Mouse (Mus musculus): ENCODE measurements around the gene Vmn1r17. TPM values are rescaled to one million over a fixed set of nuclear protein-coding genes. Genes with fewer than 3 reads are reported as not detected.

Gene Vmn1r17
- not detected for polyA plus RNA-seq (2014; fragmentation: Illumina TruSeq; extraction: RNeasy Lipid Tissue Mini Kit (QIAGEN cat#74804); ENCODE audit: low replicate concordance)

GRCm38 (mm10) chr6:57363627-57364026 is at the start of gene Vmn1r17:
Vmn1r17 (minus strand) TSS chr6:57363727.

GRCm38 (mm10) chr6:57403480-57403879 is 40.0 kb upstream of the Vmn1r17 start, which contains the start of gene Vmn1r19:
Vmn1r19 (plus strand) TSS chr6:57403780.

DNA sequence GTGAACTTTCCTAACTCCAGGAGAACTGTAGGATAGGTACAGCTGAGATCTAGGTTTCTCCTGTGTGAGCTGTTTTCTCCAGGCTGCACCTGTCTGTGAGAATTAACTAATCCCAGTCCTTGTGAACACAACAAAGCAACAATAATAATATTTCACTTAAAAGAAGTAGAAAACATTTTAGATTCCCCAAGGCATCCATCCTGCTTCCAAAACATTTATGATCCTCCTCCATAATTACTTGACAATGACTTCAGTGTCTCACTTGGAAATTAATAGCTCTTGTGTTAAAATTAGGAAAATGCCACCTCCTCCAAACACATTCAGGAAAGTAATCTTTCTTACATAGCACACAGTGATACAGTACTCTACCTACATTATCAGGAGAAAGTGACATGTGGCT is 32.2 kb upstream of the Vmn1r17 start, which contains the start of gene Vmn1r18:
Gene Vmn1r18, minus strand, starts transcription at position 101 of the 400 bp plus-strand sequence.

DNA sequence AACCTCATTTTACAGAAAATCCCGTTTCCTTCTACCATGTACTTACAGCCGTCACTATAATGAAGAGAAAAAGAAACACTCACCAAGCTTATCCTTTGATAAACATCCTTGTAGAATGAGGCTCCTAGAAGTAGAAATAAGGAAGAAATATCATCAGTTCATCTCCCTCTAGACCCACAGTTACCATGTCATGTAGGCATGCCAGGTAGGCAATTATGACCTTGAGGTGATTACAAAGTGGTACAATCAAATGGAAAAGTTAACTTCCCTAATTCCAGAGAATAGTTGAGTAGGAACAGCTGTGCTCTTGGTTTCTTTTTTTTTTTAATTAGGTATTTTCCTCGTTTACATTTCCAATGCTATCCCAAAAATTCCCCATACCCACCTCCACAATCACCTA is 34.1 kb downstream of the Vmn1r17 start, which contains the start of gene Vmn1r16:
Gene Vmn1r16, minus strand, starts transcription at position 101 of the 400 bp plus-strand sequence.

Other genes with a start within 250 kb of the Vmn1r17 start
- gene Vmn1r11, start 230.3 kb downstream of the Vmn1r17 start, polyA plus RNA-seq (2014; fragmentation: Illumina TruSeq; extraction: RNeasy Lipid Tissue Mini Kit (QIAGEN cat#74804); ENCODE audit: low replicate concordance), result not detected
- gene Vmn1r12, start 206.8 kb downstream of the Vmn1r17 start, polyA plus RNA-seq (2014; fragmentation: Illumina TruSeq; extraction: RNeasy Lipid Tissue Mini Kit (QIAGEN cat#74804); ENCODE audit: low replicate concordance), result not detected
- not detected for gene Vmn1r13, start 160.4 kb downstream of the Vmn1r17 start, polyA plus RNA-seq (2014; fragmentation: Illumina TruSeq; extraction: RNeasy Lipid Tissue Mini Kit (QIAGEN cat#74804); ENCODE audit: low replicate concordance)
- not detected for gene Vmn1r14, start 132.0 kb downstream of the Vmn1r17 start, polyA plus RNA-seq (2014; fragmentation: Illumina TruSeq; extraction: RNeasy Lipid Tissue Mini Kit (QIAGEN cat#74804); ENCODE audit: low replicate concordance)
- gene Vmn1r15, start 105.8 kb downstream of the Vmn1r17 start, polyA plus RNA-seq (2014; fragmentation: Illumina TruSeq; extraction: RNeasy Lipid Tissue Mini Kit (QIAGEN cat#74804); ENCODE audit: low replicate concordance), result not detected
- gene Vmn1r16, start 34.2 kb downstream of the Vmn1r17 start, polyA plus RNA-seq (2014; fragmentation: Illumina TruSeq; extraction: RNeasy Lipid Tissue Mini Kit (QIAGEN cat#74804); ENCODE audit: low replicate concordance), result not detected
- not detected for gene Vmn1r18, start 32.1 kb upstream of the Vmn1r17 start, polyA plus RNA-seq (2014; fragmentation: Illumina TruSeq; extraction: RNeasy Lipid Tissue Mini Kit (QIAGEN cat#74804); ENCODE audit: low replicate concordance)
- not detected for gene Vmn1r19, start 40.1 kb upstream of the Vmn1r17 start, polyA plus RNA-seq (2014; fragmentation: Illumina TruSeq; extraction: RNeasy Lipid Tissue Mini Kit (QIAGEN cat#74804); ENCODE audit: low replicate concordance)
- gene Vmn1r20, start 65.2 kb upstream of the Vmn1r17 start, polyA plus RNA-seq (2014; fragmentation: Illumina TruSeq; extraction: RNeasy Lipid Tissue Mini Kit (QIAGEN cat#74804); ENCODE audit: low replicate concordance), result not detected
- gene Ppm1k, start 171.7 kb upstream of the Vmn1r17 start, polyA plus RNA-seq (2014; fragmentation: Illumina TruSeq; extraction: RNeasy Lipid Tissue Mini Kit (QIAGEN cat#74804); ENCODE audit: low replicate concordance), result 13.4 TPM
- 45.3 TPM for gene Herc6, start 217.3 kb upstream of the Vmn1r17 start, polyA plus RNA-seq (2014; fragmentation: Illumina TruSeq; extraction: RNeasy Lipid Tissue Mini Kit (QIAGEN cat#74804); ENCODE audit: low replicate concordance)

Data from small intestine, adult 10 weeks (tissue).